Mouse (Mus musculus) E14TG2a.4 (cell line): ENCODE data around the gene Lrrc9.

Experiments used
- H3K27me3 ChIP-seq: 2 replicates; pipeline ENCODE4 v1.6.1; 2014; ENCODE audit warnings: low read length, control low read depth; ENCODE audit not compliant: insufficient read depth
- H3K36me3 ChIP-seq: 2 replicates; pipeline ENCODE4 v1.6.1; 2014; ENCODE audit warnings: low read length, control low read depth; ENCODE audit not compliant: insufficient read depth
- H3K4me1 ChIP-seq: replicated peaks from 2 replicates; pipeline ENCODE4 v1.6.1; 2014; ENCODE audit warnings: low read depth, low read length, control low read depth
- H3K4me3 ChIP-seq: replicated peaks from 2 replicates; pipeline ENCODE4 v1.5.1; 2014; ENCODE audit warnings: mild to moderate bottlenecking, low read length
- H3K9me3 ChIP-seq: 2 replicates; pipeline ENCODE4 v1.6.1; 2014; ENCODE audit warnings: low read length, control low read depth
- CTCF ChIP-seq: conservative IDR thresholded peaks from 2 replicates; pipeline ENCODE4 v1.5.1; 2014; ENCODE audit warnings: low read length
- NANOG ChIP-seq: IDR thresholded peaks from 2 replicates; pipeline ENCODE4 v1.6.1; 2014; ENCODE audit warnings: borderline replicate concordance, low read length, mixed read lengths
- POU5F1 ChIP-seq: IDR thresholded peaks from 2 replicates; pipeline ENCODE4 v1.6.1; 2014; ENCODE audit warnings: low read length, borderline replicate concordance

The Lrrc9 gene

GRCm38 (mm10) chr12:72491063-72491719 is 49.5 kb downstream of the Lrrc9 start:
- Histone ChIP-seq H3K9me3 (no peaks in the 10 kb centered on the region), H3K4me3 (no peak overlapping the region), H3K4me1 (no peaks in the 10 kb centered on the region), H3K36me3 (no peaks in the 10 kb centered on the region), H3K27me3 (no peaks in the 10 kb centered on the region)
- TF ChIP-seq POU5F1 = no peak

- TF ChIP-seq POU5F1 (no peak), NANOG (no peak), CTCF (no peak)
- Histone ChIP-seq H3K36me3 (no peaks in the 10 kb centered on the region), H3K4me1 (no peaks in the 10 kb centered on the region), H3K27me3 (no peaks in the 10 kb centered on the region), H3K9me3 (no peaks in the 10 kb centered on the region), H3K4me3 (no peak overlapping the region)
Measured at GRCm38 (mm10) chr12:72496866-72497600, 55.4 kb downstream of the Lrrc9 start.

GRCm38 (mm10) chr12:72509606-72510005 is 67.9 kb downstream of the Lrrc9 start:
- H3K9me3 ChIP-seq = no peaks in the 10 kb centered on the region
- TF ChIP-seq POU5F1 = no peak
- no peak for TF ChIP-seq CTCF
- no peak for TF ChIP-seq NANOG
- no peaks in the 10 kb centered on the region for H3K27me3 ChIP-seq
- no peak overlapping the region for H3K4me3 ChIP-seq
- no peaks in the 10 kb centered on the region for H3K36me3 ChIP-seq
- no peaks in the 10 kb centered on the region for H3K4me1 ChIP-seq

- H3K9me3 ChIP-seq = no peaks in the 10 kb centered on the region
- H3K4me3 ChIP-seq = no peak overlapping the region
- H3K27me3 ChIP-seq = no peaks in the 10 kb centered on the region
- TF ChIP-seq CTCF = peak; percentile 42
- no peak for TF ChIP-seq POU5F1
- TF ChIP-seq NANOG = no peak
- H3K36me3 ChIP-seq = no peaks in the 10 kb centered on the region
- no peaks in the 10 kb centered on the region for H3K4me1 ChIP-seq
Measured at GRCm38 (mm10) chr12:72515446-72515845, 73.8 kb downstream of the Lrrc9 start.

- no peaks in the 10 kb centered on the region for H3K36me3 ChIP-seq
Measured at GRCm38 (mm10) chr12:72518114-72518728, 76.6 kb downstream of the Lrrc9 start.

GRCm38 (mm10) chr12:72519352-72519751 is 77.7 kb downstream of the Lrrc9 start:
- Histone ChIP-seq H3K4me1 (no peaks in the 10 kb centered on the region), H3K4me3 (no peak overlapping the region), H3K27me3 (no peaks in the 10 kb centered on the region), H3K36me3 (no peaks in the 10 kb centered on the region), H3K9me3 (no peaks in the 10 kb centered on the region)
- TF ChIP-seq POU5F1 (no peak), NANOG (no peak), CTCF (no peak)

More at GRCm38 (mm10) chr12:72518114-72518728, 76.6 kb downstream of the Lrrc9 start:
- Histone ChIP-seq H3K9me3 (no peaks in the 10 kb centered on the region), H3K4me3 (no peak overlapping the region), H3K27me3 (no peaks in the 10 kb centered on the region), H3K4me1 (no peaks in the 10 kb centered on the region)
- TF ChIP-seq NANOG = no peak
- TF ChIP-seq CTCF = no peak

- TF ChIP-seq POU5F1 (no peak), NANOG (no peak), CTCF (no peak)
- Histone ChIP-seq H3K9me3 (no peaks in the 10 kb centered on the region), H3K27me3 (no peaks in the 10 kb centered on the region)
Measured at GRCm38 (mm10) chr12:72519855-72520254, 78.2 kb downstream of the Lrrc9 start.

GRCm38 (mm10) chr12:72520645-72521044 is 79.0 kb downstream of the Lrrc9 start:
- H3K9me3 ChIP-seq = no peaks in the 10 kb centered on the region
- no peaks in the 10 kb centered on the region for H3K27me3 ChIP-seq

More at GRCm38 (mm10) chr12:72519855-72520254, 78.2 kb downstream of the Lrrc9 start:
- Histone ChIP-seq H3K4me3 (no peak overlapping the region), H3K4me1 (no peaks in the 10 kb centered on the region), H3K36me3 (no peaks in the 10 kb centered on the region)

GRCm38 (mm10) chr12:72525588-72525987 is 83.9 kb downstream of the Lrrc9 start:
- H3K27me3 ChIP-seq = no peaks in the 10 kb centered on the region
- TF ChIP-seq POU5F1 (no peak), NANOG (no peak), CTCF (no peak)
- H3K4me1 ChIP-seq = 0 out of 2 replicates have a peak, but pooled peaks cover 4% of the 10 kb centered on the region
- no peak overlapping the region for H3K4me3 ChIP-seq
- H3K9me3 ChIP-seq = peaks cover 6% of the 10 kb centered on the region
- H3K36me3 ChIP-seq = no peaks in the 10 kb centered on the region

More at GRCm38 (mm10) chr12:72520645-72521044, 79.0 kb downstream of the Lrrc9 start:
- TF ChIP-seq NANOG = no peak
- TF ChIP-seq POU5F1 = no peak
- TF ChIP-seq CTCF = peak; percentile 96
- Histone ChIP-seq H3K4me3 (no peak overlapping the region), H3K36me3 (no peaks in the 10 kb centered on the region), H3K4me1 (no peaks in the 10 kb centered on the region)
